Mouse (Mus musculus): Measurements from ENCODE around the gene Slc19a1.

Slc19a1 gene

DNA sequence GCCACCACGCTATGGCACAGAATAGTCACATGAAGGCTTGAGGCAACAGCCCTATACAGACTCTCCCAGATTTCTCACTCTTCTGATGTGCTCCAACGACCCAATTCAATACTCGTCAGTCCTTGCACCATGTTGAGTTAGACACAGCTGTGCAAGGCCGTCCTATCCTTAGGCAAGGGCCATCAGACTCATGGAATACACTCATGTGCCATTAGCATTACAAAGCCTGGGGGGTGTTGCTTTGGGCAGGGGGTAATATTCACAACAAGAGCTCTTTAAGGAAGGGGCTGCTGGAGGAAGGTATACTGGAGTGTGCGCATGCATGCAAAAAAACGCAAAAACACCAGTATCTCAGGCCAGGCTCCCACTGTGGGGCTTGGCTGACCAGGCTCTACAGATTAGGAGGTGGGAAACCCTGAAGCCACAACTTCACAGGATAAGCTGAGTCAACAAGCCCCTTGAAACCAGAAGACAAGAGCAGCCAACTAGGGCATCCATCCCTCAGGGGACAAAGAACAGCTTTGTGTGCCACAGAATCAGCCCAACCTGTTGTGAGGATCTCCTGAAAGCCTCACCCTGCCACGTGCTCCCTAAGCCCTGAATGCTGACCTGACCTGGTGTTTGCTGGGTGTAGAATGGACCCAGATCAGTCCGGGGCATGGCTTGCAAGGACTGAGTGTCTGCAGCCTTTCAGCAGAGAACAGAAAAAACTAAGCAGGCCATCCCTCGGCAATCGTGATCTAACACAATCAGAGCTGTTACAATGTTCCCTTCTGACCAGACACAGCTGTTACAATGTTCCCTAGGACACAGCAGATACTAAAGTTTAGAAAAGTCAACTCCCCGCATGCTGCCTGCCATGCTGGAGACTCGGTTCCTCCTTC, 65.2 kb downstream of the Slc19a1 start:
- DNase-seq = no peak

DNA sequence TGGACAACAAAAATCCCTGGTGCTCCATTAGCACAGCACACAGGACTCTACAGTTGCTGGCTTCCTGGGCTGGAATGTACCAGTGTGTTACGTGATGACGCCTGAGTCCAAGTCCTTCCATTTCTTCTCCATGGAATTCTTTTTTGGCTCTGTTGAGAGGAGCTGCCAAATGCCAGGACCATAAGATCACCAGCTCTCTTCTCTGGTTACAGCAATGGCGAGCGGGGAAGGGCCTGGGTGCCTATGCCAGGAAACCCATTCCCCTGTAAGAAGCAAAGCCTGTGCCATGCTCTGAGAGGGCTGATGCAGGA, 65.8 kb downstream of the Slc19a1 start:
- no peak for DNase-seq

DNA sequence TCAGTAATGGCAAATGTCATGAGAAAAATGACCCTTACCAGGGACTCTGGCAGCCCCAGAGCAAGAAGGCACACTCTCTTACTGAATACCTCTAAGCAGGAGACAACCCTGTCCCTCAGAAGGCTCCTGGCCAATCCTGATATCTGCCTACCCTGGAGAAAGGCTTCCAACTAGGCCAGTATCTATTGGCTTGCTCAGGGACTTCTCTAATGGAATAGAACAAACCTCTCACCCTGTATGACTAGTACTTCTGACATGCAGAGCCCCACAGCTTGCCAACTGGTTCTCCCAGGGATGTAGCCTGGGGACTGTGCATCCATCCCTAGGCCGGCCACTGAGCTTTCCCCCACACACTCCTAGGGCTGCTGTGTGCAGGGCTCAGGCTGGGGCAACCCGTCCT, 66.6 kb downstream of the Slc19a1 start:
- DNase-seq = no peak

DNA sequence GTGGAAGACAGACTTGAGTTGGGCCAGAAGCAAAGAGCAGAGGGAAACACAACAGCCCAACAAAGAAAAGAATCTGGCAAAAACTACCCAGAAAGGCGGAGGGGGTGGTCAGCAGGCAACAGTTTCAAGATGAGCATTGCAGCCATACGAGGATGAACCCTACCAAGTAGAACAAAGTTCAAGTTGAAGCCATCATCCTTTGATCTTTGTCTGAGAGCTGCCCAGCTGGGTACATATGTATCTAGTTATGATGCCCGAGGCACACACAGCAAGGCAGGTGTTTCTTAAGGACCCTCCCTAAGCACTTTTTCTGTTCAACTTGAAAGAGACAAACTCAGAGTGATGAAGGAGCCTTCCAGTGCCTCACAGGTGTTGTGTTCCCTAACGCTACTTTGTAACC, 67.7 kb downstream of the Slc19a1 start:
- DNase-seq = no peak

DNA sequence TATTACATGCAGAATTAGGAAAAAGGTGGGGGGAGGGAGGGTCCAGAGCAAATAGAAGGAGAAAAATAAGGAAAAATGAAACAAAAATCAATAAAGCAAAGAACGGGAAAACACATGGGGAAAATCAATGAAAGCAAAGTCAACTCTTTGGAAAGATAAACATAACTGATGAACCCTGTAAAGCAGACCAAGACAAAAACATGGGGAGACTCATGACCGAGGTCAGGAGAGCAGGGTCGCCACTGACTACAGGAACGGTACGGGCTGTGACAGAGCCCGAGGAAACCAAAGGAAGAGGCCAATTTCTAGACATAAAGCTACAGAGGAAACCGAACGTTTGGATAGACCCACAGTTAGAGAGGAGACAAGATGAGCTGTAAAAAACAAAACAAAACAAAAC, 71.6 kb downstream of the Slc19a1 start:
- no peak for DNase-seq

DNA sequence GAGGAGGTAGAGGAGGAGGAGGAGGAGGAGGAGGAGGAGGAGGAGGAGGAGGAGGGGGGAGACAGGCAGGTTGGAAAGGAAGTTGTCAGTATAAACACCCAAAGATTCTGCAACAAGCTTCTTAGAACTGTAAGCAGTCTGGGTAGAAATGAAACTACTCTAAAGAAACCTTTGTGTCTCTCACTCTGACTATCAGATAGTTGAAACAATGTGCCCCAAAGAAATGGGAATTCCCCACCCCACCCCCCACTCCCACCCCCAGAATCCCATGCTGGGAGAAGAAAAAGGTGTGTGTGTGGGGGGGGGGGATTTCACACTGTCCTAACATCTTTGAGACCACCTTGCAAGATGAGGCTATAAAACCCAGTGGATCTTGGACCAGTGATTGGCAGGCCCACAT, 72.3 kb downstream of the Slc19a1 start:
- no peak for DNase-seq

DNA sequence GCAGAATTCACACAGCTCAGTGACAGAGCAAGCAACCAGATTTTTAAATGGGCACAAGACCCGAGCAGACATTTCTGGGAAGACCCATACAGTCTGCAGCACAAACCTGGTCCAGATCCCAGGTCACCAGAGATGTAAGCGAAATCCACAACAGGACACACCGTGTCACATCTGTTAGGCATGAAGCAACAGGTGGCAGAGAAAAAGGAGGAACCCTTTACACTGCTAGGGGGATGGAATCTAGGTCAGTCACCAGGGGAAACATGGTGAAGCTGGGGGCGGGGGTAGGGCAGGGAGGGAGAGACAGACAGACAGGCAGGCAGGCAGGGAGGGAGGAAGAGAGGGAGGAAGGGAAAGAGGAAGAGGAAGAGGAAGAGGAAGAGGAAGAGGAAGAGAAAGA, 76.1 kb downstream of the Slc19a1 start:
- DNase-seq = no peak

DNA sequence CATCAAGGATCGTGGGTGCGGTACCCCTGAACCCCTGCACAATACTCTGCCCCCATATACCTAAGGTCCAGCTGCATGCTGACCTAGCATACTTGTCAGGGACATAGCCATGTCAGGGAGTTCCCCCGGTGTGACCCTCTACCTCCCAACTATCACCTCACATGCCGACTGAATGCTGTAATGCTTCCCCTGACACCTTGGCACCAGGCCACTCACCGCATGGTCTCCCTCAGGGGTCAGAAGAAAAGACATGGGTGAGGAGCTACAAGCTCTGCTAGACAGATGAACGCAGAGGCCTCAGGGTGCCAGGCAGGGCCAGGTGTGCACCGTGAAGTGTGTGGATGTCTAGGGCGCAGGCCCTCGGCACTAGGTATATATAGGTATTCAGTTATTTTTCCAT, 78.0 kb downstream of the Slc19a1 start:
- DNase-seq = no peak

Measured in cerebellum, adult 11-12 months (tissue).